Comparison of ENCODE assay signal across 26 mouse cellular contexts in the genomic region with DNA sequence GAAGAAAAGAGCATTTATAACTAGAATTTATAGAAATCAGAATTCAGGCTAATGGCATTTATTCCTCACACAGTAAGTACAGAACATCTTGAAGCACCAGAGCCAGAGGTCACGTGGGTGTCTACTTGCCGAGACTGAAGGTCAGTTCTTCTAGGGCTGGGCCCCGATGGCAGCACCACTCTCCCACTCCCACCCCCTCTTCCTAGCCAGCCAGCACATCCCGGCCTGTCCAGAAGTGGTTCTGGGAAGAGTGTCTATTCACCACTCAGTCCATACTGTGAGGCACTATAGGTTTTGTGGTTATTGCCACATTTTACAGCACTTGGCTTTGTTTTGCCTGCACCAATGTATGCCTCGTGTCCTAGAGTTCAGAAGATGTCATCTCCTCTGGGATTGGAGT. TPM values are rescaled to one million over a fixed set of nuclear protein-coding genes. Genes with fewer than 3 reads are reported as not detected.
DNase-seq lines count a peak whose midpoint lies in the region; ATAC-seq and TF ChIP-seq lines count a peak whose summit lies in the region.
"Had no signal": no experiment of that assay in that cellular context is flagged by ENCODE, and none has a peak within 500 bp of the region (broad histone marks: within the 10 kb centered on the region; RNA-seq: fewer than 3 reads in every experiment).

No protein-coding gene starts in this region.

- 55% methylated on average over 5 of the region's 5 CpGs for WGBS in kidney, adult 2 months
- WGBS in liver, adult 2 months: 18% methylated on average over 5 of the region's 5 CpGs
- whole genome bisulfite sequencing in liver, postnatal 0 days (ENCODE audit: insufficient replicate concordance): 73% methylated on average over 5 of the region's 5 CpGs

- no peak for ATAC-seq in liver, postnatal 0 days
- ATAC-seq: forebrain, embryonic 13.5 days; forebrain, embryonic 16.5 days; hindbrain, postnatal 0 days; inflammation-experienced regulatory T-cells, adult 6 months; Patski had no signal

- no peak overlapping the region for H3K27ac ChIP-seq in kidney, adult 2 months (ENCODE audit: insufficient read depth, low read depth, low read length)
- peak overlapping the region; percentile 54 for H3K27ac ChIP-seq in liver, adult 2 months (replicated peaks; ENCODE audit: insufficient read depth, low read depth, low read length)
- H3K27ac ChIP-seq in liver, postnatal 0 days (ENCODE audit: low read depth): no peak overlapping the region
- H3K27ac ChIP-seq: forebrain, embryonic 10.5 days; forebrain, embryonic 13.5 days; gastrocnemius, adult 2 months; heart, adult 2 months; hindbrain, embryonic 14.5 days; hindbrain, postnatal 0 days had no signal

- TF ChIP-seq POLR2A in kidney, adult 2 months (IDR thresholded peaks at IDR 0.05; ENCODE audit: low read depth, low read length): no peak
- TF ChIP-seq POLR2A in liver, adult 2 months (IDR thresholded peaks at IDR 0.05; ENCODE audit: extremely low read depth, insufficient read depth, low read length): no peak

- no peak overlapping the region for H3K9ac ChIP-seq in liver, adult 2 months (ENCODE audit: low read depth, low read length)
- no peak overlapping the region for H3K9ac ChIP-seq in liver, postnatal 0 days (replicated peaks)
- H3K9ac ChIP-seq: forebrain, embryonic 13.5 days; hindbrain, embryonic 14.5 days had no signal

- H3K4me2 ChIP-seq in liver, postnatal 0 days (ENCODE audit: low read depth, low read length): no peak overlapping the region
- H3K4me2 ChIP-seq: forebrain, embryonic 13.5 days; heart, embryonic 11.5 days; hindbrain, embryonic 14.5 days had no signal

- H3K36me3 ChIP-seq in kidney, adult 2 months (ENCODE audit: control insufficient read depth, insufficient read depth, low read length): peaks cover 4% of the 10 kb centered on the region; the same call in 1 of the 2 replicates
- H3K36me3 ChIP-seq in liver, adult 2 months (ENCODE audit: control insufficient read depth, insufficient read depth, low read length): peaks cover 35% of the 10 kb centered on the region
- peaks cover 49% of the 10 kb centered on the region for H3K36me3 ChIP-seq in liver, postnatal 0 days (replicated peaks; ENCODE audit: insufficient read depth, low read length)

- H3K27me3 ChIP-seq in kidney, adult 2 months (replicated peaks; ENCODE audit: control insufficient read depth, insufficient read depth, low read length): no peaks in the 10 kb centered on the region
- no peaks in the 10 kb centered on the region for H3K27me3 ChIP-seq in liver, adult 2 months (ENCODE audit: control insufficient read depth, insufficient read depth, low read length)
- H3K27me3 ChIP-seq in liver, postnatal 0 days (ENCODE audit: insufficient read depth, low read length): no peaks in the 10 kb centered on the region
- H3K27me3 ChIP-seq: CH12.LX; forebrain, embryonic 13.5 days; Patski had no signal

- intact Hi-C loops in heart, postnatal 14 days (cut with DNase I): no loop called here

- TF ChIP-seq CTCF in kidney, adult 2 months (conservative IDR thresholded peaks at IDR 0.05; ENCODE audit: insufficient read depth, insufficient read length, low read depth, low read length): no peak
- no peak for TF ChIP-seq CTCF in liver, adult 2 months (IDR thresholded peaks at IDR 0.05; ENCODE audit: low read depth, low read length)
- TF ChIP-seq CTCF in liver, postnatal 0 days (IDR thresholded peaks at IDR 0.05; ENCODE audit: low read depth): no peak

- H3K79me2 ChIP-seq in liver, adult 2 months (ENCODE audit: control insufficient read depth, insufficient read depth, low read length): no peaks in the 10 kb centered on the region

- no peaks in the 10 kb centered on the region for H3K9me3 ChIP-seq in liver, postnatal 0 days (ENCODE audit: low read length)
- H3K9me3 ChIP-seq: forebrain, embryonic 10.5 days; forebrain, embryonic 13.5 days; G1E had no signal

- peak; percentile 80 for DNase-seq in heart, adult 11 months
- DNase-seq in heart, postnatal 14 days: no peak
- peak; percentile 46 for DNase-seq in kidney, adult 2 months
- no peak for DNase-seq in kidney, postnatal 4 days
- peak; percentile 51 for DNase-seq in liver, adult 2 months (ENCODE audit: extremely low read depth, low read depth, low spot score)
- DNase-seq in liver, postnatal 0 days: no peak
- DNase-seq: adrenal gland, postnatal 10 days; adrenal gland, postnatal 36 days; B cell, adult 2 months; cerebellum, adult 18-20 months; cerebellum, adult 9-10 months; cerebellum, postnatal 14 days; gastrocnemius, adult 2 months; gastrocnemius, postnatal 14 days; heart, adult 2 months; heart, postnatal 4 days had no signal

- no peak for TF ChIP-seq EP300 in liver, postnatal 0 days (IDR thresholded peaks at IDR 0.05; ENCODE audit: low read depth)

- H3K4me3 ChIP-seq in kidney, adult 2 months (ENCODE audit: insufficient read depth, low read depth, low read length): no peak overlapping the region
- H3K4me3 ChIP-seq in liver, adult 2 months (ENCODE audit: insufficient read depth, low read depth, low read length): no peak overlapping the region
- H3K4me3 ChIP-seq in liver, postnatal 0 days (ENCODE audit: low read depth, low read length): no peak overlapping the region
- H3K4me3 ChIP-seq: forebrain, embryonic 10.5 days; forebrain, embryonic 13.5 days; gastrocnemius, adult 2 months; heart, adult 2 months had no signal

- H3K4me1 ChIP-seq in kidney, adult 2 months (ENCODE audit: control insufficient read depth, insufficient read depth, low read length): peaks cover 14% of the 10 kb centered on the region
- H3K4me1 ChIP-seq in liver, adult 2 months (ENCODE audit: control insufficient read depth, insufficient read depth, low read length): peaks cover 21% of the 10 kb centered on the region
- H3K4me1 ChIP-seq in liver, postnatal 0 days (ENCODE audit: insufficient read depth): 0 out of 2 replicates have a peak, but pooled peaks cover 3% of the 10 kb centered on the region
- H3K4me1 ChIP-seq: forebrain, embryonic 10.5 days; forebrain, embryonic 13.5 days had no signal

RNA-seq across cellular contexts. Expression of a gene that starts 7.9 kb away (rescaled TPM):
- 10 to 100 TPM; 23.0 to 23.3 TPM for total RNA-seq in heart, postnatal 14 days (2021)
- 401 and 498 TPM in 2 replicates for polyA plus RNA-seq in kidney, adult 2 months (2012; rRNA removed)
- total RNA-seq in liver, adult 2 months (2014; rRNA removed): 258 and 346 TPM in 2 replicates
- 330 and 339 TPM in 2 replicates for polyA plus RNA-seq in liver, adult 2 months (2012; rRNA removed)
- polyA plus RNA-seq in liver, postnatal 0 days (2015; fragmentation: Nextera tagmentation; extraction: Ambion mirVana): 64.7 and 65.3 TPM in 2 replicates

RNA-seq across cellular contexts. Expression of a gene that starts 38.0 kb away (rescaled TPM):
- 10 to 100 TPM; 34.6 to 43.8 TPM for total RNA-seq in heart, postnatal 14 days (2021)
- polyA plus RNA-seq in kidney, adult 2 months (2012; rRNA removed): 19.3 and 23.6 TPM in 2 replicates
- total RNA-seq in liver, adult 2 months (2014; rRNA removed): 17.3 and 26.4 TPM in 2 replicates
- polyA plus RNA-seq in liver, adult 2 months (2012; rRNA removed): 7.0 and 8.3 TPM in 2 replicates
- 18.9 and 19.5 TPM in 2 replicates for polyA plus RNA-seq in liver, postnatal 0 days (2015; fragmentation: Nextera tagmentation; extraction: Ambion mirVana)

RNA-seq across cellular contexts. Expression of a gene that starts 38.9 kb away (rescaled TPM):
- 10 to 100 TPM; 36.1 to 37.5 TPM for total RNA-seq in heart, postnatal 14 days (2021)
- polyA plus RNA-seq in kidney, adult 2 months (2012; rRNA removed): 28.2 and 32.1 TPM in 2 replicates
- total RNA-seq in liver, adult 2 months (2014; rRNA removed): 28.7 and 34.1 TPM in 2 replicates
- polyA plus RNA-seq in liver, adult 2 months (2012; rRNA removed): 14.7 and 16.1 TPM in 2 replicates
- 30.3 and 33.1 TPM in 2 replicates for polyA plus RNA-seq in liver, postnatal 0 days (2015; fragmentation: Nextera tagmentation; extraction: Ambion mirVana)

RNA-seq across cellular contexts. Expression of a gene that starts 49.3 kb away (rescaled TPM):
- 10 to 100 TPM; 48.4 to 63.3 TPM for total RNA-seq in heart, postnatal 14 days (2021)
- 15.8 and 19.1 TPM in 2 replicates for polyA plus RNA-seq in kidney, adult 2 months (2012; rRNA removed)
- 14.7 and 16.7 TPM in 2 replicates for total RNA-seq in liver, adult 2 months (2014; rRNA removed)
- 9.5 and 10.5 TPM in 2 replicates for polyA plus RNA-seq in liver, adult 2 months (2012; rRNA removed)
- polyA plus RNA-seq in liver, postnatal 0 days (2015; fragmentation: Nextera tagmentation; extraction: Ambion mirVana): 8.1 and 9.9 TPM in 2 replicates

Comparison
In these comparisons a context has a peak if more than half of its experiments do, and no peak if none do; other contexts are left out.
1. DNase-seq: peak in heart, adult 11 months (single experiment), kidney, adult 2 months (single experiment) and liver, adult 2 months (single experiment); none in heart, postnatal 14 days (0 of 2), kidney, postnatal 4 days (0 of 2) and liver, postnatal 0 days (single experiment).